Mouse (Mus musculus): ENCODE measurements around the gene H2afb2.

The H2afb2 gene

DNA sequence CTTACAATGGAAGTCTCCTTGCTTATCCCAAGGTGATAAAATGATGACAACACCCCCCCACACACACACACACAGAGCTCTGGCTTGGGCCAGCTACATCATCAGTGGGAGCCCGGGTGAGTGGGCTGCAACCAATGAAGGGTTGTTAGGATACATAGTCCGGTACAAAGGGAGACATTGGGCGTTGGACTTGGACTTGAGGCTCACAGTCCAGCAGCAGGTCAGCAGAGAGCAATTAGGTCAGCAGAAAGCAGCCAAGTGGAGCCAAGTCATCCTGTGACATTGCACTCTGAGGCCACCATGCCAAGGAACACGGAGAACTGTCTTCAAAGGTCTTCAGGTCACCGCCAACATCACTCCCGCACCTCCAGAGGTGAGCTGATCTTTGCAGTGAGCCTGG is at the start of gene H2afb2:
Gene H2afb2, plus strand, starts transcription at position 301 of the 400 bp plus-strand sequence.
- DNase-seq (ENCODE audit: extremely low read depth, low read depth, low spot score): no peak
